Mouse (Mus musculus): ENCODE results near the gene 1810055G02Rik.
A peak's percentile ranks its signal among the peaks of the same experiment; 100 is the strongest.

The 1810055G02Rik gene

GRCm38 (mm10) chr19:3695006-3695405 is 13.1 kb upstream of the 1810055G02Rik start:
- no peak for DNase-seq (ENCODE audit: low spot score)

GRCm38 (mm10) chr19:3695471-3695870 is 12.6 kb upstream of the 1810055G02Rik start:
- DNase-seq (ENCODE audit: low spot score), result no peak

- DNase-seq (ENCODE audit: low spot score), result no peak
Observed at GRCm38 (mm10) chr19:3695976-3696375, 12.1 kb upstream of the 1810055G02Rik start.

- no peak for DNase-seq (ENCODE audit: low spot score)
Observed at GRCm38 (mm10) chr19:3698035-3698434, 10.1 kb upstream of the 1810055G02Rik start.

- peak; percentile 89 for DNase-seq (ENCODE audit: low spot score)
Observed at GRCm38 (mm10) chr19:3699508-3700438, 8.3 kb upstream of the 1810055G02Rik start.

GRCm38 (mm10) chr19:3702460-3702859 is 5.6 kb upstream of the 1810055G02Rik start:
- no peak for DNase-seq (ENCODE audit: low spot score)

GRCm38 (mm10) chr19:3706258-3706657 is 1.8 kb upstream of the 1810055G02Rik start:
- DNase-seq (ENCODE audit: low spot score), result peak; percentile 23

- DNase-seq (ENCODE audit: low spot score), result no peak
Observed at GRCm38 (mm10) chr19:3707553-3707952, 540 bp upstream of the 1810055G02Rik start.

- DNase-seq (ENCODE audit: low spot score), result no peak
Observed at GRCm38 (mm10) chr19:3709013-3709787, 1.1 kb downstream of the 1810055G02Rik start.

- no peak for DNase-seq (ENCODE audit: low spot score)
Observed at GRCm38 (mm10) chr19:3710436-3710835, 2.3 kb downstream of the 1810055G02Rik start.

- no peak for DNase-seq (ENCODE audit: low spot score)
Observed at GRCm38 (mm10) chr19:3714381-3714780, 6.3 kb downstream of the 1810055G02Rik start.

GRCm38 (mm10) chr19:3718481-3719361 is 10.6 kb downstream of the 1810055G02Rik start:
- DNase-seq (ENCODE audit: low spot score), result peak; percentile 85

- peak; percentile 74 for DNase-seq (ENCODE audit: low spot score)
Observed at GRCm38 (mm10) chr19:3719362-3719891, 11.3 kb downstream of the 1810055G02Rik start.

GRCm38 (mm10) chr19:3723170-3723569 is 15.1 kb downstream of the 1810055G02Rik start:
- no peak for DNase-seq (ENCODE audit: low spot score)

GRCm38 (mm10) chr19:3723904-3724303 is 15.8 kb downstream of the 1810055G02Rik start:
- DNase-seq (ENCODE audit: low spot score), result peak; percentile 53

GRCm38 (mm10) chr19:3724779-3725178 is 16.7 kb downstream of the 1810055G02Rik start:
- DNase-seq (ENCODE audit: low spot score), result peak; percentile 76

- DNase-seq (ENCODE audit: low spot score), result no peak
Observed at GRCm38 (mm10) chr19:3728901-3729300, 20.8 kb downstream of the 1810055G02Rik start.

- no peak for DNase-seq (ENCODE audit: low spot score)
Observed at GRCm38 (mm10) chr19:3730781-3731646, 22.9 kb downstream of the 1810055G02Rik start.

- DNase-seq (ENCODE audit: low spot score), result no peak
Observed at GRCm38 (mm10) chr19:3736001-3736400, 27.9 kb downstream of the 1810055G02Rik start.

- DNase-seq (ENCODE audit: low spot score), result no peak
Observed at GRCm38 (mm10) chr19:3739650-3740049, 31.6 kb downstream of the 1810055G02Rik start.

GRCm38 (mm10) chr19:3742716-3743115 is 34.6 kb downstream of the 1810055G02Rik start:
- DNase-seq (ENCODE audit: low spot score), result no peak
